Mouse (Mus musculus) effector memory CD4-positive, alpha-beta T cell, adult 5 months (primary cell): ENCODE data around the gene Ccdc110. TPM values are rescaled to one million over a fixed set of nuclear protein-coding genes. Genes with fewer than 3 reads are reported as not detected.

Experiments used
- polyA plus RNA-seq: library from polyadenylated mRNA; unstranded; fragments of 100-300 nt; shearing (Covaris generic); gene quantifications from one replicate; pipeline ENCODE4 v1.2.1, GENCODE M21; 2017

Ccdc110 gene
- not detected for polyA plus RNA-seq

DNA sequence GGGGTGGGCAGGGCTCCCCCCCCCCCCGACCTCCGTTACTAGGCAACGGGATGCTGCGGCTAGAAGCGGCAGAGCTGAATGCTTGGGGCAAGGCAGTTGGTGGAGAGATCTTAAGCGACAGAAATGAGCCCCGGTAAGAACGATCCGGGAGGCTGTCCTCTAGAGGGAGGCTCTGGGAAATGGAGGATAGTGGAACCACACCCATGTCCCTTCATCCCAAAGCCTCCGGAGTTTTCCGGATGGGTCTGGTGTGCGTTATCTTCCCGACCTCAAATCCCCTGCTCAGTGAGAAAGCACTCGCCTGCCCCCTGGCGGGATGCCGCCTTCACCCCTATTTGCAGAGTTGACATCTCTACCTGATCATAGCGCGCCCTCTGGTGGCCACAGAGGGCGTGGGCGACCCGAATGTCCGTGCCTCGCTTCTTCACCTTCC, at the start of gene Ccdc110:
Gene Ccdc110 (plus strand): TSS at position 38 of the 433 bp plus-strand sequence.

DNA sequence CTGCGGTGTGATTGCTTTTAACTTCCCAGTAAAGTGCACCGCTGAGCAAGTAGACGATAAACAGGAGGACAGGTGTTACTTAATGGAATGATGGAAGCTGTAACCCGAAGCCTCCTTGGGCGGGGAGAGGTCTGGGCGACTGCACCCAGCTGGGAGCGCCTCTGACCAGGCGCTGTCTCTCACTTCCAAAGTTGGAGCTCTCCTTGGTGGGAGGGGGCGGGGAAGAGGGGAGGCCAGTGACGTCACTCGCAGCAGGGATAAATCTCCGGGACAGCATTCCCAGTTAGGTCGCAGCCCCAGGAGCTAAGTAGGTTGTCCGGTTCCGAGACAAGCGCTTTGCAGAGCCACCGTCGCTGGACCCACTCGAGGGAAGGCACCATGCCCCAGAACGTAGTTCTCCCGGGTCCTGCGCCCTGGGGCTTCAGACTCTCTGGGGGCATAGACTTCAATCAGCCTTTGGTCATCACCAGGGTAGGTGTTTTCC, 49.2 kb upstream of the Ccdc110 start, which contains the start of gene Pdlim3:
Gene Pdlim3 (plus strand): TSS at position 260 of the 484 bp plus-strand sequence.

GRCm38 (mm10) chr8:45975126-45975836, 40.9 kb downstream of the Ccdc110 start, which contains the start of the genes 1700029J07Rik and Ufsp2:
Gene 1700029J07Rik, minus strand, starts transcription at chr8:45975252.
Gene Ufsp2, plus strand, starts transcription at chr8:45975528.

Other genes starting within 250 kb of the Ccdc110 start
- gene Pdlim3, start 49.2 kb upstream of the Ccdc110 start, polyA plus RNA-seq, result not detected
- 2.9 TPM for gene 1700029J07Rik, start 40.6 kb downstream of the Ccdc110 start, polyA plus RNA-seq
- 17.2 TPM for gene Ufsp2, start 40.9 kb downstream of the Ccdc110 start, polyA plus RNA-seq
- 1.2 TPM for gene Lrp2bp, start 64.7 kb downstream of the Ccdc110 start, polyA plus RNA-seq
- 58.3 TPM for gene Ankrd37, start 71.1 kb downstream of the Ccdc110 start, polyA plus RNA-seq
- 13.2 TPM for gene Cfap97, start 217.2 kb downstream of the Ccdc110 start, polyA plus RNA-seq
- gene Snx25, start 217.5 kb downstream of the Ccdc110 start, polyA plus RNA-seq, result 21.2 TPM